Mouse (Mus musculus): ENCODE measurements at regions not wholly inside any gene's neighbourhood (a gene's known extent, or its start where the extent isn't known, plus 50 kb on each side); places are given as distances from the start of the nearest gene placed in this dataset.

GRCm38 (mm10) chr5:64623653-64624052 is 179.5 kb upstream of the Klf3 start:
- WGBS (ENCODE audit: missing documents), result 89% methylated on average over 3 of the region's 3 CpGs
- no peaks in the 10 kb centered on the region for H3K36me3 ChIP-seq (ENCODE audit: inconsistent target)
- H3K79me2 ChIP-seq (ENCODE audit: inconsistent target), result no peaks in the 10 kb centered on the region
- H3K27ac ChIP-seq, result no peak overlapping the region
- H3K4me3 ChIP-seq (ENCODE audit: inconsistent target), result no peak overlapping the region

DNA sequence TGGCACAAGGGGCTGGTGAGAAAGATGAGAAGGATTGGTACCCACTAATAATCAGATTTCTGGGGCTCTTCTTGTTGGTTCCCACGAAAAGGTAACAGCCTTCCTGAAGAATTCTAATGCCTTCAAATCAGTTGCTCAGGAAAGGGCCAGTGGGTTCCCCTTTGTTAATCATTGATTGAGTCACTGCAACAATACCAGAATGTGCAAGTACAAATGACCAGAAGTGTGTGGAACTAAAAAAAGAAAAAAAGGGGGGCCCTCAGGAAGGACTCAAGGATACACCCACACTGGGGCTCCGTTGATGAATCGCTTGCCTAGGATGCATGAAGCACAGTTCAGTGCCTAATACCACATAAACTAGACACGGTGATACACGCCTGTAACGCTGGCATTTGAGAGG is 179.0 kb upstream of the Klf3 start:
- Histone ChIP-seq H3K79me2 (ENCODE audit: inconsistent target) (no peaks in the 10 kb centered on the region), H3K36me3 (ENCODE audit: inconsistent target) (no peaks in the 10 kb centered on the region), H3K4me3 (ENCODE audit: inconsistent target) (no peak overlapping the region), H3K27ac (no peak overlapping the region)
- WGBS (ENCODE audit: missing documents), result 76% methylated on average over 6 of the region's 6 CpGs

DNA sequence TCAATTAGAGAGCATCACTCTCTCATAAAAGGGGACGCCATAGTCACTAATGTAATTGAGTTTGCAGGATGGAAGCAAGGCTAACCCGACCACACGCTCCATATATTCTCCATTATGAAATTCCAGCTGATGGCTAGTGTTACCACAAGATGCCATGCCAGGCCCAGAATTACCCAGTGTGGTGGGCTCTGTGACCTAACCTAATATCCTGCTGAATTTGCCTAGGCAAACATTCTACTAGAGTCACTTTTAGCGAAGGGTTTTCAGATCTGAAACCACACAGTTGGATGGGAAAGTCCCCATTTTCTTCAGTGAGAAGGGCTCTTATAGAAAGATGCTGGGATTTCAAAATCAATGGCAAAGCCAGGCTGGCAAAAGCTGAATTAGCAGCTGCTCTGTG is 177.8 kb upstream of the Klf3 start:
- no peak overlapping the region for H3K4me3 ChIP-seq (ENCODE audit: inconsistent target)
- WGBS (ENCODE audit: missing documents), result 77% methylated on average over 4 of the region's 4 CpGs
- no peaks in the 10 kb centered on the region for H3K36me3 ChIP-seq (ENCODE audit: inconsistent target)
- no peak overlapping the region for H3K27ac ChIP-seq
- H3K79me2 ChIP-seq (ENCODE audit: inconsistent target), result no peaks in the 10 kb centered on the region

GRCm38 (mm10) chr5:64625841-64626298 is 177.3 kb upstream of the Klf3 start:
- 35% methylated on average over 6 of the region's 6 CpGs for WGBS (ENCODE audit: missing documents)
- H3K4me3 ChIP-seq (ENCODE audit: inconsistent target), result no peak overlapping the region
- H3K36me3 ChIP-seq (ENCODE audit: inconsistent target), result no peaks in the 10 kb centered on the region
- H3K27ac ChIP-seq, result no peak overlapping the region
- no peaks in the 10 kb centered on the region for H3K79me2 ChIP-seq (ENCODE audit: inconsistent target)

- WGBS (ENCODE audit: missing documents), result 27% methylated on average over 9 of the region's 9 CpGs
- Histone ChIP-seq H3K4me3 (ENCODE audit: inconsistent target) (no peak overlapping the region), H3K36me3 (ENCODE audit: inconsistent target) (no peaks in the 10 kb centered on the region), H3K27ac (no peak overlapping the region), H3K79me2 (ENCODE audit: inconsistent target) (no peaks in the 10 kb centered on the region)
Observed at GRCm38 (mm10) chr5:64626351-64626750, 176.8 kb upstream of the Klf3 start.

GRCm38 (mm10) chr5:64630582-64630981 is 172.6 kb upstream of the Klf3 start:
- no peak overlapping the region for H3K4me3 ChIP-seq (ENCODE audit: inconsistent target)
- no peak overlapping the region for H3K27ac ChIP-seq
- WGBS (ENCODE audit: missing documents), result 89% methylated on average over 2 of the region's 2 CpGs
- no peaks in the 10 kb centered on the region for H3K79me2 ChIP-seq (ENCODE audit: inconsistent target)
- no peaks in the 10 kb centered on the region for H3K36me3 ChIP-seq (ENCODE audit: inconsistent target)

- Histone ChIP-seq H3K36me3 (ENCODE audit: inconsistent target) (no peaks in the 10 kb centered on the region), H3K4me3 (ENCODE audit: inconsistent target) (no peak overlapping the region), H3K79me2 (ENCODE audit: inconsistent target) (no peaks in the 10 kb centered on the region), H3K27ac (no peak overlapping the region)
- WGBS (ENCODE audit: missing documents), result 99% methylated on average over 5 of the region's 5 CpGs
Observed at GRCm38 (mm10) chr5:64632171-64632570, 171.0 kb upstream of the Klf3 start.

DNA sequence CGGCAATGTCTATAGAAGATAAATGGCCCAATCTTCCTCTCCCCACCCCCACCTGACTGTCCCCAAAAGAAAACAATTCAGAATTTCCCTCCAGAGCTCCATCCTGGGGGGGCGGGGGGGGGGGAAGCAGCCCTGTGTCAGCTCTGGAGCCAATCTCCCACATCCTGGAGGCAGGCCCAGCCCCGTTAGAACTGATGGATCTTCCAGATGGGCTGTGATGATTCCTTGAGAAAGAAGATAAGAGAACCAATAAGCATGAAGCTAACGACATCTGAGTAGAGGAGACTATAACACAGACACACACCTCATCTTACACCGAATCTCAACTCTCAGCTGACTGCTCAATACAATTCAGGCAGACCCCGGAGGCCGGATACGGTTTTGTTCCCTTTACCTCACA is 169.2 kb upstream of the Klf3 start:
- Histone ChIP-seq H3K36me3 (ENCODE audit: inconsistent target) (no peaks in the 10 kb centered on the region), H3K4me3 (ENCODE audit: inconsistent target) (no peak overlapping the region), H3K79me2 (ENCODE audit: inconsistent target) (no peaks in the 10 kb centered on the region), H3K27ac (no peak overlapping the region)
- WGBS (ENCODE audit: missing documents), result 88% methylated on average over 8 of the region's 8 CpGs

- WGBS (ENCODE audit: missing documents), result 10% methylated on average over 4 of the region's 4 CpGs
- Histone ChIP-seq H3K36me3 (ENCODE audit: inconsistent target) (no peaks in the 10 kb centered on the region), H3K4me3 (ENCODE audit: inconsistent target) (no peak overlapping the region), H3K27ac (peak overlapping the region; percentile 34), H3K79me2 (ENCODE audit: inconsistent target) (no peaks in the 10 kb centered on the region)
Observed at GRCm38 (mm10) chr5:64634721-64635120, 168.5 kb upstream of the Klf3 start.

- no peak overlapping the region for H3K27ac ChIP-seq
- no peak overlapping the region for H3K4me3 ChIP-seq (ENCODE audit: inconsistent target)
- H3K79me2 ChIP-seq (ENCODE audit: inconsistent target), result no peaks in the 10 kb centered on the region
- WGBS (ENCODE audit: missing documents), result 97% methylated on average over 3 of the region's 3 CpGs
- H3K36me3 ChIP-seq (ENCODE audit: inconsistent target), result no peaks in the 10 kb centered on the region
Observed at GRCm38 (mm10) chr5:64636301-64636700, 166.9 kb upstream of the Klf3 start.

- H3K27ac ChIP-seq, result no peak overlapping the region
- H3K36me3 ChIP-seq (ENCODE audit: inconsistent target), result no peaks in the 10 kb centered on the region
- H3K79me2 ChIP-seq (ENCODE audit: inconsistent target), result no peaks in the 10 kb centered on the region
- WGBS (ENCODE audit: missing documents), result 93% methylated on average over 1 of the region's 1 CpGs
- H3K4me3 ChIP-seq (ENCODE audit: inconsistent target), result no peak overlapping the region
Observed at GRCm38 (mm10) chr5:64643584-64643983, 159.6 kb upstream of the Klf3 start.

DNA sequence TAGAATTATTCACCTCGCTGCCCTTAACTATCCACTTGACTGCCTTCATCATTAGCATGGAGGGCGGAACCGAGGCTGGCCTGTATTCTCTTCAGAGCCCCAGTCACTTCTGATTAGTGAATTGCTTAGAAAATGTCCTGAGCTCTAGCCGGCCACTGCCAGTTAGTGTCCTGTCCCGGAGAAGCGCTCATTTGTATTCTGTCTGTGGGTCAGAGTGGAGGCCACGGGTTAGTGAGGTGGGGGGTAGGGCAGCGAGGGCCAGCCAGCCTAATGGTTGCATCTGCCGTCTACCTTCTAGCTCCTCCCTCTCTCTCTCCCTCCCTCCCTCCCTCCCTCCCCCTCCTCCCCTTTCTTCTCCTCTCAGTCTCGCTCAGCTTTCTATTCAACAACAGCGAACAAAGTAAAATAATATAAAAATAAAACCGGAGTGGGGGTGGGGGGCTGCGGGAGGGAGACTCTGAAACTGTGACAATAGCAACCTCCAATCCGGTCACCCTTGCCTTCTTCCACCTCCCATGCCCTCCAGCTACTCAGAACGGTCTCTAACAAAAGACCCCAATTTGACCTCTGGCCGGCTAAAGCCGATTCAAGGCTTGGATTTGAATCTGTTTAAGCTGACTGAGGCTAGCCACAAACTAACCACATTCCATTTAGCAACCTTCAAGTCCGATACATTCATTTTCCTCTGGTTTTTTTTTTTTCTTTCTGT is 155.6 kb upstream of the Klf3 start:
- Histone ChIP-seq H3K4me3 (ENCODE audit: inconsistent target) (no peak overlapping the region), H3K27ac (no peak overlapping the region), H3K79me2 (ENCODE audit: inconsistent target) (no peaks in the 10 kb centered on the region), H3K36me3 (ENCODE audit: inconsistent target) (no peaks in the 10 kb centered on the region)
- 30% methylated on average over 18 of the region's 18 CpGs for WGBS (ENCODE audit: missing documents)

- no peaks in the 10 kb centered on the region for H3K79me2 ChIP-seq (ENCODE audit: inconsistent target)
- no peak overlapping the region for H3K4me3 ChIP-seq (ENCODE audit: inconsistent target)
- H3K36me3 ChIP-seq (ENCODE audit: inconsistent target), result no peaks in the 10 kb centered on the region
- H3K27ac ChIP-seq, result no peak overlapping the region
- WGBS (ENCODE audit: missing documents), result 59% methylated on average over 8 of the region's 8 CpGs
Observed at GRCm38 (mm10) chr5:64648492-64648891, 154.7 kb upstream of the Klf3 start.

DNA sequence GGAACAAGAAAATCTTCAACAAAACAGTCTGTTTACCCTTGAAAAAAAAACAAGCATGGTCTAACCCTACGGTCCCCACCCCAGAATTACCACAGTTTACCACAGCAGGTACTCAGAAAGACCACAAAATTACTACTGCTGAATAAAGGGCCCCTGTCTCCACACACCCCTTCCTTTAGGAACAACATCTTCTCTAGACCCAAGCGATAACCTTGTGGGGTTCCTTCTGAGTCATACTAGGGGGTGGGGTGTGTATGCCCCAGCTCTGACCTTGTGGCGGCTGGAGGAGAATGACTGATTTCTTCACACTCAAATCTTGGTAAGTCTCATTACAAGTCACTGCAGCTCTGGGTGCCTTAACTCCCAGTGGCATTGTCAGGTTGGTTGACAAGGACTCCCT is 151.8 kb upstream of the Klf3 start:
- H3K79me2 ChIP-seq (ENCODE audit: inconsistent target), result no peaks in the 10 kb centered on the region
- H3K36me3 ChIP-seq (ENCODE audit: inconsistent target), result no peaks in the 10 kb centered on the region
- no peak overlapping the region for H3K4me3 ChIP-seq (ENCODE audit: inconsistent target)
- H3K27ac ChIP-seq, result no peak overlapping the region
- WGBS (ENCODE audit: missing documents), result 41% methylated on average over 3 of the region's 3 CpGs

DNA sequence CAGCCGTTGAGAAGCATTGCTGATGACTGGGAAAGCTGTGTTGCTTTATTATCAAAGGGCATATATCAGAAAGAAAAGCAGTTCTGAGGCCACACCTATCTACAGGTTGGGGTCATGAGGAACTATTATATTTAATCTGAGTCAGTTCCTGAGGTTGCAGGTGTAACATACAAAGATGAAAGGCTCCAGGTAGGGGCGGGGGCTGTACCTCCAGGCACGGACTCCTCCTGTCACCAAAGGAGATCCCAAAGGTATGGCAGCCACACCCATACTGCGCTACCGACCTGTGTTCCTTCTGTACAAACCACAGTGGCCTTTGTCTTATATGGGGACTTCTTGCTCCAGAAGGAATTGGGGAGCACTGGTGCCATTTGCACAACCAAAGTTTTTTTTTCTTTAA is 149.4 kb upstream of the Klf3 start:
- H3K36me3 ChIP-seq (ENCODE audit: inconsistent target), result no peaks in the 10 kb centered on the region
- WGBS (ENCODE audit: missing documents), result 90% methylated on average over 5 of the region's 5 CpGs
- H3K27ac ChIP-seq, result no peak overlapping the region
- no peak overlapping the region for H3K4me3 ChIP-seq (ENCODE audit: inconsistent target)
- no peaks in the 10 kb centered on the region for H3K79me2 ChIP-seq (ENCODE audit: inconsistent target)

DNA sequence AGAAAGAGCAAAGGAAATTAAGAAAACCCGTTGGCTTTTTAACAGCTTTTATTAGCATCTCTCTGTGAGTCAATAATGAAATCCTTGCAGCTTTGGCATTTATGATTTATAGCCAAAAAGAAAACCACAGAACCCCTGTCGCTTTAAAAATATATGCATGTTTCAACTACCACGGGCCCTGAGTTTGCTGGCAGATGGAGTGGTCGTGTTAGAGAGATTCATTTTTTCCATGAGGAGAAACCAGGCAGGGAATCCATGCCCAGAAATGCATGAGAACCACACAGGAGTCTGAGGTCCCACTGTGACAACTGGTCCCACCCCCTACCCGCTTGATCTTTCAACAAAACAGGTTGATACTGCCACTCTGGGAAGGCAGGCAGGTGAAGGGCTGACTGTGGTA is 147.9 kb upstream of the Klf3 start:
- no peak overlapping the region for H3K27ac ChIP-seq
- no peaks in the 10 kb centered on the region for H3K79me2 ChIP-seq (ENCODE audit: inconsistent target)
- no peak overlapping the region for H3K4me3 ChIP-seq (ENCODE audit: inconsistent target)
- WGBS (ENCODE audit: missing documents), result 35% methylated on average over 5 of the region's 5 CpGs
- H3K36me3 ChIP-seq (ENCODE audit: inconsistent target), result no peaks in the 10 kb centered on the region
